In the genomic region with DNA sequence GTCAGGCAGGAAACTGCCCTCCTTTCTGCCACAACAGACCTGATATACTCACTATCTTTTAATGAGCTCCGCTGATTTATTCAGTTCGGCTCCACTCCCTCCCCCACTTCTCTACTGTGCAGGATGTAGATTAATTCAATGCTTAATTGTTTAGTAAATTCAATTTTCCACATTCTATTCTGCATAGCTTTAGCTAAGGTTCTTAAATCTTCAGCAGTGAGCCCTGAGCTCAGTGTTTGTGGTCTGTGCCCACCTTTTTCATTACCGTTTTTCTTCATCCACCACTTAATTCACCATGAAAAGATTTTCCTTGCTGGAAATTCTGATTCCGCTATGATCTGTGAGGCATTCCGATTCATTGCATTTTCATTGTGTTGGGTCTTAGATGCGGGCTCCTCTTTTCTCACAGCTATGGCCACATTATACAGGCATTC, we compare ENCODE assay signal across 13 mouse cellular contexts. TPM values are rescaled to one million over a fixed set of nuclear protein-coding genes. Genes with fewer than 3 reads are reported as not detected.
A peak's percentile ranks its signal among the peaks of the same experiment; 100 is the strongest.
DNase-seq lines count a peak whose midpoint lies in the region; ATAC-seq and TF ChIP-seq lines count a peak whose summit lies in the region.
"Had no signal": no experiment of that assay in that cellular context is flagged by ENCODE, and none has a peak within 500 bp of the region (broad histone marks: within the 10 kb centered on the region; RNA-seq: fewer than 3 reads in every experiment).

No protein-coding gene starts in this region.

- no peak overlapping the region for H3K9ac ChIP-seq in heart, embryonic 12.5 days
- H3K9ac ChIP-seq in forebrain, embryonic 13.5 days: no peak overlapping the region; the same call in 1 of the 2 replicates
- H3K9ac ChIP-seq in hindbrain, postnatal 0 days (replicated peaks; ENCODE audit: low read length): no peak overlapping the region
- H3K9ac ChIP-seq in neural tube, embryonic 14.5 days (replicated peaks; ENCODE audit: low read depth, low read length): no peak overlapping the region
- H3K9ac ChIP-seq in lung, postnatal 0 days (replicated peaks; ENCODE audit: low read depth): no peak overlapping the region
- H3K9ac ChIP-seq: limb, embryonic 12.5 days had no signal

- H3K9me3 ChIP-seq in heart, embryonic 12.5 days (replicated peaks): no peaks in the 10 kb centered on the region
- H3K9me3 ChIP-seq in forebrain, embryonic 13.5 days (replicated peaks): no peaks in the 10 kb centered on the region
- no peaks in the 10 kb centered on the region for H3K9me3 ChIP-seq in hindbrain, postnatal 0 days (ENCODE audit: low read length)
- no peaks in the 10 kb centered on the region for H3K9me3 ChIP-seq in neural tube, embryonic 14.5 days (ENCODE audit: control insufficient read depth, low read length)
- no peaks in the 10 kb centered on the region for H3K9me3 ChIP-seq in lung, postnatal 0 days (ENCODE audit: low read length)
- H3K9me3 ChIP-seq: limb, embryonic 12.5 days had no signal

- peak overlapping the region; percentile 63; the same call in 1 of the 2 replicates for H3K27ac ChIP-seq in heart, embryonic 12.5 days (ENCODE audit: poor library complexity, severe bottlenecking)
- H3K27ac ChIP-seq in forebrain, embryonic 13.5 days: peak overlapping the region; percentile 60; the same call in 1 of the 2 replicates
- H3K27ac ChIP-seq in hindbrain, postnatal 0 days: peak overlapping the region; percentile 11
- peak overlapping the region; percentile 66 for H3K27ac ChIP-seq in neural tube, embryonic 14.5 days (ENCODE audit: low read depth, low read length)
- H3K27ac ChIP-seq in lung, postnatal 0 days (ENCODE audit: low read length): no peak overlapping the region
- H3K27ac ChIP-seq: limb, embryonic 12.5 days had no signal

- TF ChIP-seq CTCF in hindbrain, postnatal 0 days (IDR thresholded peaks at IDR 0.05; ENCODE audit: low read depth): no peak
- TF ChIP-seq CTCF in lung, postnatal 0 days (IDR thresholded peaks at IDR 0.05): no peak

- H3K27me3 ChIP-seq in heart, embryonic 12.5 days (replicated peaks): no peaks in the 10 kb centered on the region
- no peaks in the 10 kb centered on the region for H3K27me3 ChIP-seq in forebrain, embryonic 13.5 days
- no peaks in the 10 kb centered on the region for H3K27me3 ChIP-seq in hindbrain, postnatal 0 days (ENCODE audit: insufficient read depth, low read length)
- H3K27me3 ChIP-seq in neural tube, embryonic 14.5 days (ENCODE audit: control insufficient read depth, insufficient read depth, low read length): no peaks in the 10 kb centered on the region
- no peaks in the 10 kb centered on the region for H3K27me3 ChIP-seq in lung, postnatal 0 days (replicated peaks; ENCODE audit: insufficient read depth, low read length)
- H3K27me3 ChIP-seq: limb, embryonic 12.5 days had no signal

- H3K4me3 ChIP-seq in heart, embryonic 12.5 days: no peak overlapping the region
- no peak overlapping the region for H3K4me3 ChIP-seq in forebrain, embryonic 13.5 days
- H3K4me3 ChIP-seq in hindbrain, postnatal 0 days (ENCODE audit: low read length): no peak overlapping the region
- H3K4me3 ChIP-seq in neural tube, embryonic 14.5 days (ENCODE audit: low read depth, low read length): no peak overlapping the region
- H3K4me3 ChIP-seq in lung, postnatal 0 days (ENCODE audit: low read depth, low read length): no peak overlapping the region
- H3K4me3 ChIP-seq: limb, embryonic 12.5 days had no signal

- ATAC-seq in heart, embryonic 12.5 days (ENCODE audit: insufficient number of reproducible peaks, low FRiP score): no peak
- peak; percentile 77 for ATAC-seq in forebrain, embryonic 13.5 days
- 0 out of 2 replicates have a peak, but pooled peaks have one; percentile 24 for ATAC-seq in hindbrain, postnatal 0 days
- ATAC-seq in neural tube, embryonic 14.5 days (ENCODE audit: low read depth): peak; percentile 52
- no peak for ATAC-seq in lung, postnatal 0 days

- peaks cover 54% of the 10 kb centered on the region for H3K4me1 ChIP-seq in heart, embryonic 12.5 days (replicated peaks)
- peaks cover 35% of the 10 kb centered on the region for H3K4me1 ChIP-seq in forebrain, embryonic 13.5 days
- H3K4me1 ChIP-seq in hindbrain, postnatal 0 days (ENCODE audit: insufficient read depth, low read length): peaks cover 14% of the 10 kb centered on the region
- H3K4me1 ChIP-seq in neural tube, embryonic 14.5 days (ENCODE audit: control insufficient read depth, insufficient read depth, low read length): peaks cover 31% of the 10 kb centered on the region
- H3K4me1 ChIP-seq in lung, postnatal 0 days (ENCODE audit: insufficient read depth, low read depth, low read length): no peaks in the 10 kb centered on the region
- H3K4me1 ChIP-seq: limb, embryonic 12.5 days had no signal

- peaks cover 80% of the 10 kb centered on the region for H3K36me3 ChIP-seq in heart, embryonic 12.5 days
- peaks cover 26% of the 10 kb centered on the region for H3K36me3 ChIP-seq in forebrain, embryonic 13.5 days (ENCODE audit: poor library complexity, severe bottlenecking)
- H3K36me3 ChIP-seq in hindbrain, postnatal 0 days (ENCODE audit: insufficient read depth, low read length): peaks cover 6% of the 10 kb centered on the region; the same call in 1 of the 2 replicates
- H3K36me3 ChIP-seq in neural tube, embryonic 14.5 days (ENCODE audit: control insufficient read depth, insufficient read depth, low read length): peaks cover 34% of the 10 kb centered on the region; the same call in 1 of the 2 replicates
- H3K36me3 ChIP-seq in lung, postnatal 0 days (ENCODE audit: insufficient read depth, low read length): peaks cover 5% of the 10 kb centered on the region; the same call in 1 of the 2 replicates

- DNase-seq in heart, adult 18-20 months: no peak
- DNase-seq in hindbrain, postnatal 0 days (ENCODE audit: low spot score): no peak
- DNase-seq in lung, postnatal 0 days (ENCODE audit: low spot score): no peak
- DNase-seq in kidney, postnatal 14 days: no peak
- no peak for DNase-seq in gastrocnemius, adult 8-10 months (ENCODE audit: low spot score in 2 of 2)
- DNase-seq: cerebellum, adult 2 months; kidney, adult 18-20 months; layer of hippocampus, adult 9-11 months; lung, adult 2 months had no signal

- WGBS in heart, embryonic 12.5 days: 74% methylated on average over 6 of the region's 6 CpGs
- 6% methylated on average over 6 of the region's 6 CpGs for WGBS in forebrain, embryonic 13.5 days
- 22% methylated on average over 6 of the region's 6 CpGs for WGBS in hindbrain, postnatal 0 days
- WGBS in neural tube, embryonic 14.5 days: 21% methylated on average over 6 of the region's 6 CpGs
- 83% methylated on average over 6 of the region's 6 CpGs for WGBS in lung, postnatal 0 days

- H3K4me2 ChIP-seq in heart, embryonic 12.5 days: no peak overlapping the region
- peak overlapping the region; percentile 38 for H3K4me2 ChIP-seq in forebrain, embryonic 13.5 days
- 0 out of 2 replicates have a peak overlapping the region, but pooled peaks have one; percentile 2 for H3K4me2 ChIP-seq in hindbrain, postnatal 0 days (ENCODE audit: low read depth, low read length)
- no peak overlapping the region for H3K4me2 ChIP-seq in neural tube, embryonic 14.5 days (ENCODE audit: low read depth, low read length)
- no peak overlapping the region for H3K4me2 ChIP-seq in lung, postnatal 0 days (replicated peaks; ENCODE audit: low read depth, low read length)
- H3K4me2 ChIP-seq: limb, embryonic 12.5 days had no signal

- TF ChIP-seq EP300 in lung, postnatal 0 days (IDR thresholded peaks at IDR 0.05): no peak

RNA-seq across cellular contexts. Expression of a gene that starts 28.5 kb away (rescaled TPM):
- 75.9 and 81.4 TPM in 2 replicates for polyA plus RNA-seq in heart, embryonic 12.5 days (2016; fragmentation: Nextera tagmentation; extraction: Ambion mirVana)
- 10 to 100 TPM; 25.0 to 25.2 TPM for total RNA-seq in heart, adult 18-20 months (2021)
- polyA plus RNA-seq in forebrain, embryonic 13.5 days (2015; fragmentation: Nextera tagmentation; extraction: Ambion mirVana): 28.6 and 46.9 TPM in 2 replicates
- 89.3 and 99.4 TPM in 2 replicates for total RNA-seq in hindbrain, postnatal 0 days (2014; rRNA removed)
- polyA plus RNA-seq in hindbrain, postnatal 0 days (2015; fragmentation: Nextera tagmentation; extraction: Ambion mirVana): 112 and 114 TPM in 2 replicates
- polyA plus RNA-seq in neural tube, embryonic 14.5 days (2014; fragmentation: Nextera tagmentation; extraction: Ambion mirVana): 170 and 186 TPM in 2 replicates
- polyA plus RNA-seq in lung, postnatal 0 days (2015; fragmentation: Nextera tagmentation; extraction: Ambion mirVana): 39.6 and 44.9 TPM in 2 replicates
- 1 to 10 TPM; 3.3 to 4.6 (median 3.7) TPM for total RNA-seq in gastrocnemius, adult 8-10 months (2022)

Comparison
In these comparisons a context has a peak if more than half of its experiments do, and no peak if none do; other contexts are left out.
1. ATAC-seq: peak in forebrain, embryonic 13.5 days (single experiment), hindbrain, postnatal 0 days (single experiment) and neural tube, embryonic 14.5 days (single experiment); none in heart, embryonic 12.5 days (single experiment) and lung, postnatal 0 days (single experiment).
2. H3K4me2 ChIP-seq: peak in forebrain, embryonic 13.5 days (single experiment) and hindbrain, postnatal 0 days (single experiment); none in heart, embryonic 12.5 days (single experiment), neural tube, embryonic 14.5 days (single experiment) and lung, postnatal 0 days (single experiment).